Mouse (Mus musculus) heart, adult 2 months (tissue): ENCODE data around the gene Elf1. TPM values are rescaled to one million over a fixed set of nuclear protein-coding genes. Genes with fewer than 3 reads are reported as not detected.

Experiments
- DNase-seq, 2 experiments: peaks; one replicate each; pipeline ENCODE4 v3.0.0; 2021
- H3K27ac ChIP-seq: fragments of 200-600 bp; 2 replicates; pipeline ENCODE4 v1.8.1; 2022
- H3K27me3 ChIP-seq: fragments of 200-500 bp; 2 replicates; pipeline ENCODE4 v1.6.1; 2012; ENCODE audit warnings: mild to moderate bottlenecking, low read length, inconsistent platforms, mixed read lengths; ENCODE audit not compliant: control insufficient read depth, insufficient read depth
- H3K36me3 ChIP-seq: fragments of 200-500 bp; 2 replicates; pipeline ENCODE4 v1.6.1; 2012; ENCODE audit warnings: low read length, inconsistent platforms; ENCODE audit not compliant: control insufficient read depth, insufficient read depth
- H3K4me1 ChIP-seq: fragments of 200-500 bp; 2 replicates; pipeline ENCODE4 v1.6.1; 2011; ENCODE audit warnings: low read length; ENCODE audit not compliant: control insufficient read depth, insufficient read depth
- H3K4me3 ChIP-seq: fragments of 200-600 bp; 2 replicates; pipeline ENCODE4 v1.8.1; 2022
- H3K79me2 ChIP-seq: fragments of 200-500 bp; replicated peaks from 2 replicates; pipeline ENCODE4 v1.6.1; 2012; ENCODE audit warnings: mild to moderate bottlenecking, inconsistent platforms, low read length, moderate library complexity, mixed read lengths; ENCODE audit not compliant: control insufficient read depth, insufficient read depth
- H3K9ac ChIP-seq: fragments of 200-500 bp; 2 replicates; pipeline ENCODE4 v1.6.1; 2012; ENCODE audit warnings: low read depth, mild to moderate bottlenecking, control low read depth, inconsistent platforms, low read length, mixed read lengths
- CTCF ChIP-seq: fragments of 200-600 bp; IDR thresholded peaks from 2 replicates; pipeline ENCODE4 v1.8.1; 2022; ENCODE audit warnings: antibody characterized with exemption, mild to moderate bottlenecking, moderate library complexity
- EP300 ChIP-seq: fragments of 200-500 bp; IDR thresholded peaks from 2 replicates; pipeline ENCODE4 v1.6.1; 2011; ENCODE audit warnings: low read depth, low read length, control low read depth; ENCODE audit not compliant: insufficient read depth
- POLR2A ChIP-seq: fragments of 200-500 bp; IDR thresholded peaks from 2 replicates; pipeline ENCODE4 v1.6.1; 2011; ENCODE audit warnings: mild to moderate bottlenecking, low read depth, low read length, control low read depth; ENCODE audit not compliant: insufficient read depth
- WGBS: fragments of 180-500 bp; shearing (Covaris S2); methylation state at CpG from one replicate; pipeline ENCODE4 v1.1.7; 2018; 5-methylcytosine and 5-hydroxymethylcytosine counted together
- intact Hi-C: fragments of 180-260 bp; cut with DNase I; formaldehyde crosslinking; loops from one replicate; pipeline ENCODE4 v1.15.1; 2025
- polyA plus RNA-seq: library from polyadenylated mRNA; depleted of rRNA; stranded (reverse); fragments of >200 nt; gene quantifications from 2 replicates; pipeline ENCODE4 v1.2.3, GENCODE M21; 2012
- total RNA-seq, 2 experiments: library from RNA; stranded (reverse); gene quantifications; 2 replicates each; pipeline ENCODE4 v1.2.3; 2021

Elf1 gene
- total and polyA plus RNA-seq, 3 experiments, result 6.6 to 13.7 (median 13.3) TPM

DNA sequence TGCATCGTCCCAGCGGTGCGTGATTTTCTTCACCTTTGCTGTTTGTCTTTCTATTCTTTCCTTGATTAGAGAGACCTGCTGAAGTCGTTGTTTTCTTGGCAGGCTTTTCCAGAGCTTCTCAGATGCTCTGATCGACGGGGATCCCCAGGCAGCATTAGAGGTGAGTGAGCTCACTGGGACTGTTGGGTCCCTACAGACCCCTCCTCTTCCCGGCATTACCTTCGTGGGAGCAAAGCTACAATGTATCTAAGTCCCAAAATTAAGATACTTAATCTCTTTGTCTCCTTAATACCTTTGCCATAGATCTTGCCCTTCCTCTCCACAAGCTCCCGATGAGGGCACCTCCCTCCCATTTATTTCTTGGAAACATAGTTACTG lies 106.8 kb downstream of the Elf1 start:
- Histone ChIP-seq H3K27ac (peak overlapping the region; percentile 100), H3K79me2 (peaks cover 1% of the 10 kb centered on the region; the same call in 1 of the 2 replicates), H3K4me3 (peak overlapping the region; percentile 70), H3K4me1 (peaks cover 3% of the 10 kb centered on the region), H3K36me3 (peaks cover 3% of the 10 kb centered on the region), H3K9ac (peak overlapping the region; percentile 64), H3K27me3 (no peaks in the 10 kb centered on the region)
- no peak for DNase-seq
- WGBS, result 0% methylated on average over 9 of the region's 9 CpGs
- TF ChIP-seq CTCF (no peak), POLR2A (no peak), EP300 (no peak)
- intact Hi-C loops, result loop anchor here (2.0 to 10.0 kb wide), 3 partner anchors 99 to 193 kb away; partner anchors contain the start of genes Elf1, Mtrf1, Naa16 and Wbp4

DNA sequence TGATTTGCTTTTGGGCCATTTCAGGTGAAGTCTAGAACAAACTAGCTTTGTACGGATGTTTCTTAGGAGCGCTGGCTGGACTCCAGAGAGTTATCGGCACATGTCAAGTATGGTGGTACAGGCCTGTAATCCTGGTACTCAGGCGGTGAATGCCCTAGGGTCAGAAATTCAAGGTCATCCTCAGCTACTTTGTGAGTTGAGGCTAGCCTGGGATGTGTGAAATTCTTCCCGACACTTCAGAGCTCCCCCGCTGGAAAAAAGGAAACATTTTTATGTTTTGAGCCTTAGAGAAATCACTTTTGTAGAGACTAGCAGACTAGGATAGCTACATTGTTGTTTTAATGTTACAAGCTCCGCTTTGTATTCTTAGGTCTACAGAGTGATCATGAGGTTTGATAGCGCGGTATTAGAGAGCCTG lies 107.5 kb downstream of the Elf1 start:
- Histone ChIP-seq H3K9ac (no peak overlapping the region), H3K4me3 (peak overlapping the region; percentile 70; the same call in 1 of the 2 replicates), H3K27me3 (no peaks in the 10 kb centered on the region), H3K27ac (no peak overlapping the region; the same call in 1 of the 2 replicates), H3K79me2 (peaks cover 1% of the 10 kb centered on the region; the same call in 1 of the 2 replicates), H3K4me1 (peaks cover 3% of the 10 kb centered on the region), H3K36me3 (peaks cover 3% of the 10 kb centered on the region)
- TF ChIP-seq POLR2A, result no peak
- TF ChIP-seq EP300, result no peak
- no peak for TF ChIP-seq CTCF
- 63% methylated on average over 9 of the region's 9 CpGs for WGBS
- no peak for DNase-seq
- intact Hi-C loops, result loop anchor here (10.0 kb wide), 1 partner anchor 194 kb away; the partner anchor contains the start of genes Mtrf1 and Naa16

DNA sequence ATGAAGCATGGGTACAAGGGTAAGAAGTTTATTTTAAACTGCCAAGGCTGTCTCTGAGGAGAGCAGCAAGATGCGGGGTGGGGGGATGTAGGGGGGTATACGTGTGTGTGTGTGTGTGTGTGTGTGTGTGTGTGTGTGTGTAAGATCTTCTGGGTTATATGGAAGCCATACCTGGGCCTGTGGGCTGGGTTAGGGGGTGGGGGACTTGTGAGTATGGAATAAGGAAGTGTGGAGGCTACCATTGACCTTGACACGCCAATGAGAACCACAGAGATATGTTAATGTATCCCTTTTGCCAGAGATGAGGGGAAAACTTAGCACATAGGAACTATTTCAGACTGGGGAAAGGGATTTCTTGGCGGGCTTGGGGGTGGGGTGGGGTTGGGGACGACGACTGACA lies 108.4 kb downstream of the Elf1 start:
- no peak overlapping the region for H3K27ac ChIP-seq
- WGBS, result 84% methylated on average over 6 of the region's 6 CpGs
- DNase-seq, result no peak
- TF ChIP-seq POLR2A, result no peak
- TF ChIP-seq EP300, result no peak
- TF ChIP-seq CTCF, result no peak
- no peak overlapping the region for H3K9ac ChIP-seq
- peaks cover 3% of the 10 kb centered on the region for H3K36me3 ChIP-seq
- intact Hi-C loops, result loop anchor here (10.0 kb wide), 1 partner anchor 195 kb away; the partner anchor contains the start of genes Mtrf1 and Naa16
- H3K4me3 ChIP-seq, result no peak overlapping the region
- H3K4me1 ChIP-seq, result peaks cover 3% of the 10 kb centered on the region
- H3K79me2 ChIP-seq, result peaks cover 1% of the 10 kb centered on the region
- H3K27me3 ChIP-seq, result no peaks in the 10 kb centered on the region

DNA sequence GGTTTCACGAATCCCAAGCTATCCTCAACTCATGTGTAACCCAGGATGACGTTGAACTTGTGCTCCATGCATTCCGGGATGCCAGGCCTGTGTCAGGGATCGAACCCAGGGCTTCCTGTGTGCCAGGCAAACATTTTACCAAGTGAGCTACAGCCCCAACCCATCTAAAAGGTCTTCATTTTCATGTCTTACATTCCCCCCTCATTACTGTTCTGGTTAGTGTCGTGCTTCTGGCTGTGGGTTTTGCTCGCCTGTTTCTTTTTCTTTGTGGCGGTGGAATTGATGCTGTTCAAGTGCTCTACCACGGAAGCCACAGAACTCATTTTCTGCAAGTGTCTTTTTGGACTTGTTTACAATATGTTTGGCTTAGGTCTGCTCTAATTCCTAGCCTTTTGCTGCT lies 109.9 kb downstream of the Elf1 start:
- peaks cover 3% of the 10 kb centered on the region for H3K4me1 ChIP-seq
- H3K9ac ChIP-seq, result no peak overlapping the region
- TF ChIP-seq POLR2A (no peak), EP300 (no peak), CTCF (no peak)
- H3K36me3 ChIP-seq, result peaks cover 3% of the 10 kb centered on the region
- H3K4me3 ChIP-seq, result no peak overlapping the region
- 96% methylated on average over 8 of the region's 8 CpGs for WGBS
- peaks cover 1% of the 10 kb centered on the region for H3K79me2 ChIP-seq
- intact Hi-C loops, result no loop called here
- DNase-seq, result no peak
- H3K27me3 ChIP-seq, result no peaks in the 10 kb centered on the region
- no peak overlapping the region for H3K27ac ChIP-seq

DNA sequence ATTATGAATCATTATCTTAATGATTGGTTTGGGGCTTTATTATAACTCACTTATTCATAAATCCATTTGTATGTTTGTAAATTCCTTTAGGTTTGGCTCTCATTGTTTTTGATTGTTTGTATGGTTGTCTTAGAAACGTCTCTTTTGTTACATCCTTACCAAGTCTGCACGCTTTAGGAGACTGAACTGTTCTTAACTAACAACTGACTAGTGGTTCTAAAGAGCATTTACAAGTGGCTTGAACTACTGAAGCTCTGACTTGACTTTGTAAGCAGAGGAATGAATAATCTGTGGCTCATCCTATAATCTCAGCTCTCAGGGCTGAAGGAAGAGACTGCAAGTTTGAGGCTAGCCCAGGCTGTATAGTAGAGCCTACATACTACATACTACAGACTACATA lies 110.6 kb downstream of the Elf1 start:
- Histone ChIP-seq H3K4me3 (no peak overlapping the region), H3K9ac (no peak overlapping the region), H3K4me1 (peaks cover 3% of the 10 kb centered on the region), H3K27ac (no peak overlapping the region), H3K36me3 (peaks cover 3% of the 10 kb centered on the region), H3K79me2 (peaks cover 1% of the 10 kb centered on the region), H3K27me3 (no peaks in the 10 kb centered on the region)
- TF ChIP-seq CTCF, result no peak
- no peak for TF ChIP-seq EP300
- no peak for TF ChIP-seq POLR2A
- intact Hi-C loops, result no loop called here
- no peak for DNase-seq
- WGBS, result 89% methylated on average over 2 of the region's 2 CpGs

DNA sequence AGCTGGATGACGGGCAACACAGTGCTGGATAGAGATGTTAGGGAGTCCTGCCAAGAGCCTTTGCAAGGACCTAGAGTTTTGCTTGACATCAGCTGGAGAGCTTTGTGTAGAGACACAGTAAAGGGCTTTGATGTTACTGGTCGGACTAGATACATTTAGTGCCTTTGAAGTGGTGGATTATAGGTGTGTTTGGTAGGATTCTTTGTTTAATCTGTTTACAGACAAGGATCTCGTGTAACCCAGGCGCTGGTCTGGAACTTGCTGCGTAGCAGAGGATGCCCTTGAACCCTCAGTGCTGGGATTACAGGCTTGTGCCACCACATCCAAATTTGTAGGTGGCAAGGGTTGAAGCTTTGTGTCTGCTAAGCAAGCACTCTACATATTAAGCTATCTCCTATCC lies 113.1 kb downstream of the Elf1 start:
- Histone ChIP-seq H3K27me3 (no peaks in the 10 kb centered on the region), H3K4me3 (no peak overlapping the region), H3K27ac (no peak overlapping the region), H3K4me1 (no peaks in the 10 kb centered on the region), H3K79me2 (no peaks in the 10 kb centered on the region; the same call in none of the 2 replicates), H3K9ac (no peak overlapping the region), H3K36me3 (peaks cover 3% of the 10 kb centered on the region)
- DNase-seq, result no peak
- no peak for TF ChIP-seq POLR2A
- no peak for TF ChIP-seq CTCF
- TF ChIP-seq EP300, result no peak
- WGBS, result 79% methylated on average over 5 of the region's 5 CpGs
- intact Hi-C loops, result no loop called here
